Mouse (Mus musculus) lung, postnatal 25 days (tissue): ENCODE measurements around the gene Myt1l.

Experiments
- DNase-seq: peaks from one replicate; pipeline ENCODE4 v3.0.0; 2022; ENCODE audit warnings: low spot score

The Myt1l gene

GRCm38 (mm10) chr12:29528031-29528771, at the start of gene Myt1l:
Gene Myt1l, plus strand, starts transcription at chr12:29528384.
- no peak for DNase-seq

- DNase-seq, result no peak
Observed at GRCm38 (mm10) chr12:29486424-29487035, 41.7 kb upstream of the Myt1l start.

GRCm38 (mm10) chr12:29526236-29526644, 1.9 kb upstream of the Myt1l start:
- no peak for DNase-seq

GRCm38 (mm10) chr12:29527048-29527761, 979 bp upstream of the Myt1l start:
- DNase-seq, result no peak

- DNase-seq, result no peak
Observed at GRCm38 (mm10) chr12:29530241-29530725, 2.1 kb downstream of the Myt1l start.

GRCm38 (mm10) chr12:29530823-29531222, 2.6 kb downstream of the Myt1l start:
- DNase-seq, result no peak

- no peak for DNase-seq
Observed at GRCm38 (mm10) chr12:29533071-29533876, 5.1 kb downstream of the Myt1l start.

- DNase-seq, result no peak
Observed at GRCm38 (mm10) chr12:29534326-29534725, 6.1 kb downstream of the Myt1l start.

- no peak for DNase-seq
Observed at GRCm38 (mm10) chr12:29534761-29535300, 6.6 kb downstream of the Myt1l start.

GRCm38 (mm10) chr12:29537916-29538315, 9.7 kb downstream of the Myt1l start:
- DNase-seq, result no peak

GRCm38 (mm10) chr12:29538456-29538855, 10.3 kb downstream of the Myt1l start:
- no peak for DNase-seq

GRCm38 (mm10) chr12:29539106-29539505, 10.9 kb downstream of the Myt1l start:
- no peak for DNase-seq

GRCm38 (mm10) chr12:29540741-29541140, 12.6 kb downstream of the Myt1l start:
- no peak for DNase-seq

- no peak for DNase-seq
Observed at GRCm38 (mm10) chr12:29546073-29546472, 17.9 kb downstream of the Myt1l start.

- DNase-seq, result no peak
Observed at GRCm38 (mm10) chr12:29547112-29547511, 18.9 kb downstream of the Myt1l start.

GRCm38 (mm10) chr12:29547755-29548154, 19.6 kb downstream of the Myt1l start:
- DNase-seq, result no peak

GRCm38 (mm10) chr12:29553138-29553537, 25.0 kb downstream of the Myt1l start:
- no peak for DNase-seq

GRCm38 (mm10) chr12:29555718-29556117, 27.5 kb downstream of the Myt1l start:
- no peak for DNase-seq

GRCm38 (mm10) chr12:29556408-29556807, 28.2 kb downstream of the Myt1l start:
- DNase-seq, result no peak

- DNase-seq, result no peak
Observed at GRCm38 (mm10) chr12:29556901-29557300, 28.7 kb downstream of the Myt1l start.

- no peak for DNase-seq
Observed at GRCm38 (mm10) chr12:29559769-29560168, 31.6 kb downstream of the Myt1l start.

- no peak for DNase-seq
Observed at GRCm38 (mm10) chr12:29561222-29561621, 33.0 kb downstream of the Myt1l start.
